Mouse (Mus musculus): ENCODE data around the gene Pgap1.
A peak's percentile ranks its signal among the peaks of the same experiment; 100 is the strongest.

The Pgap1 gene

DNA sequence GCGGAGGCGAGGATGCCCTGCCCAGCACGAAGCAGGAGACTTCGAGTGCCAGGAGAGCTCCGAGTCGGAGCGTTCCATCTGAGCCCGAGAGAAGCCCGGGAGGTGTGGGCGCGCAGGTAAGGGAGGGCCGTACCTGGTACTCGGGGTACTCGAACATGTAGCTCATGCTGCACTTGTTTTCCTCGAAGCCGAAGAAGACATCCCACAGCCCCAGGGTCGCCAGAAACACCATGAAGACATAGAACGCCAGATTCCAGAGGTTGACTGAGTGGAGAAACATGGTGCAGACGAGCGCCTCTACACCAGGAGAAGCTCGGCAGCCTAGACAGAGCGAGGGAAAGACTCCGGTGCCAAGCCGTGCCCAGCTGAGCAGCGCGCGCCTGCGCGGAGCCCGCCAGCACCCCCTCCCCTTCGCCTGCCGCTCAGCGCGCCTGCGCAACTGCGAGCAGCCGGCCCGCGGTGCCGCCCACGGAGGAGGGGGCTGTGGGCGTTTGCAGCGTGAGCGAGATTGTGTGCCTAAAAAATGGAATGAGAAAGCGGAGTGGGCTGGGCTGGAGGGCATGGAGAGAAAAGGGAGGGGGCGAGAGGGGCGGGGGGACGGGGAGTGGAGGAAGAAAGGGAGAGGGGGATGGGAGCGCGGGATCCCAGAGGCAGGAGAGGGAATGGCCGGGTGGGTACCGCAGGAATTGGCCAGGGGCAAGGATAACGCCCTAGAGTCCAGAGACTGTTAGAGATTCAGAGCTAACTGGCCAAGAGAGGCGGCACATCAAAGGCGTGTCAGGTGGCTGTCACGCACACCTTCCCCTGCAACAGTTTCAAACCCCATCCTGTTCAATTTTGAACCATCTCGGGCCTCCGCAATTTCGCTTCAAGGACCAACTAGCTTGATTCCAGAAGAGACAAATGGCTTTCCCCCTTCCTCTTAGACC lies at the start of gene Pgap1:
Gene Pgap1, minus strand, starts transcription at position 384 of the 929 bp plus-strand sequence.
- DNase-seq (ENCODE audit: low read depth in 1 of 2, low spot score in 2 of 2), result peak; percentile 11 to 60

GRCm38 (mm10) chr1:54606936-54607335 lies 49.5 kb upstream of the Pgap1 start:
- no peak for DNase-seq (ENCODE audit: low read depth in 1 of 2, low spot score in 2 of 2)

GRCm38 (mm10) chr1:54601692-54602091 lies 44.2 kb upstream of the Pgap1 start:
- DNase-seq (ENCODE audit: low read depth in 1 of 2, low spot score in 2 of 2), result no peak

GRCm38 (mm10) chr1:54600275-54600674 lies 42.8 kb upstream of the Pgap1 start:
- DNase-seq (ENCODE audit: low read depth in 1 of 2, low spot score in 2 of 2), result no peak

DNA sequence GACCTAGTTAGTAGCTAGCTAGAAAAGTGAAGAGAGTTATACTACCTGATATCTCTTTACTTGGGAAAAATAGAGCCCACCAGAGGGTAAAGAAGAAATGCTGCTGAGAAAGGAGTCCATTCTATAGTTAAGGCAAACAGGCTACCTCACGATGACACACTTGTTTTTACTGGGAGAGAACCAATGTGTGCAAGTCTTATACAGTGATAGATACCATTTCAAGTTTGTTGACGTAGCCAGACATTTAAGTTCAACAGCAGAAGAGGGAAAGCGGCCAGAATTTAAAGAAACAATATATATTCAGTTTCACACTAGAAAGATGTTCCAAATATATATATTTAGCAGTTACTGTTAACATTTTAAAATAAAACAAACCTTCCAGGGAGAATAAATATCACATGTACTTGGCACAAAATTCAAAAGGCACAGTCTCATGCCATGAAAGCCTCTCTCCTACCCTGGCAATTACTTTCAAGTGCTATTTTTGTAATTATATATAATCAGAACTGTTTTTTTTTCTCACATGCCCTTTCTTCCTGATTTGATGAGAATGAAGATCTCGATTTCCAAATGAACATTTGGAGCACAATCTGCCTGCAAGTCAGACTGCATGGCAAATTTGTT lies 40.2 kb upstream of the Pgap1 start:
- no peak for DNase-seq (ENCODE audit: low read depth in 1 of 2, low spot score in 2 of 2)

- DNase-seq (ENCODE audit: low read depth in 1 of 2, low spot score in 2 of 2), result no peak
Observed at GRCm38 (mm10) chr1:54596151-54596550, 38.7 kb upstream of the Pgap1 start.

- no peak for DNase-seq (ENCODE audit: low read depth in 1 of 2, low spot score in 2 of 2)
Observed at GRCm38 (mm10) chr1:54587076-54587475, 29.6 kb upstream of the Pgap1 start.

GRCm38 (mm10) chr1:54585971-54586555 lies 28.6 kb upstream of the Pgap1 start:
- no peak for DNase-seq (ENCODE audit: low read depth in 1 of 2, low spot score in 2 of 2)

GRCm38 (mm10) chr1:54585278-54585846 lies 27.9 kb upstream of the Pgap1 start:
- peak in 1 of 2 experiments; percentile 8 for DNase-seq (ENCODE audit: low read depth in 1 of 2, low spot score in 2 of 2)

DNA sequence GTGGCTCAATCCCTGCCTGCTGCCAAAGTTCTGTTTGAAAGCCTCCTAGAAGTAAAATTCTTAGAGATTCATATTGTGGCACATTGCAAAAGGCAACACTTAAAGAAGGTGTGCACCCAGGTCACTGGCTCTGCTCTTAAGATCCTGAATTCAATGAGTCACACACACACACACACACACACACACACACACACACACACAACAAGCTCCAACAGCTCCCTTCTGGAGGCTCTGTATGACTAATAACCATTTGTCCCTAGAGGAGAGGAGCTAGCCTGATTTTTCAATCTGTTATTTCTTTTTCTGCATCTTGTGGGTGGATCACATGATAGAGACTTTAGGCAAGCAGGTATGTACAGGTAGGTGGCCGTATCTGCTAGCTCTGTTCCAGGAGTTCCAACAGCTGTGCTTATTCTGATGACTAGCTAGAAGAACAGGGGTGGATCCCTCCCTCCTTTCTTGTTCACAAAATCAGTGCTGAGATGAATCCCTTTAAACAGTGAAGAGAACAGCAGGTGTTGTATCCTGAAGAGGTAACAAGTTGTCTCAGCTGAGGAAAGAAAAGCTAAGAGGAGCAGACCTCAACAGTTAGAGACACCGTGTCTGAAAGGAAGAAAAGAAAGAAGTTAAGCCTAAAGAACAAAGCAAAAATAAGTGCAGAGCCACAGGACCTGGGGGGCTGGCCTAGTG lies 27.2 kb upstream of the Pgap1 start:
- no peak for DNase-seq (ENCODE audit: low read depth in 1 of 2, low spot score in 2 of 2)

- no peak for DNase-seq (ENCODE audit: low read depth in 1 of 2, low spot score in 2 of 2)
Observed at GRCm38 (mm10) chr1:54578358-54579184, 21.1 kb upstream of the Pgap1 start.

DNA sequence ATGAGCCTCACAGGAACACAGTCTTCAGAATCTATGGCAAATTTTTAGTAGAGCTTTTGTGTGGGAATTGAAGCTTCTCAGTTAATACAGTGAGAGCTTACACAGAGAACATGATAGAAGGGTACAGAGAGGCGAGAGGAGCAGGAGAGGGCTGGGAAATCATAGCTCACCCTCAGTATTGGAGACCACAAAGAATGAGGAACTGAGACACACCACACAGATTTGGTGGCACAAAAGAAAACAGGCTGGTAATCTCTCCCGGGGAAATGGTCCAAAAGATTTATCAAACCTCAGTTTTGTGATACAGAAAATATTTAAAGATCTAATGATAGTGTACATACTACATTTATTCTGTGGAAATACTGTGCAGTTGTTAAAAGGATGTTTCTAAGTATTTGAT lies 11.6 kb upstream of the Pgap1 start:
- DNase-seq (ENCODE audit: low read depth in 1 of 2, low spot score in 2 of 2), result no peak

- DNase-seq (ENCODE audit: low read depth in 1 of 2, low spot score in 2 of 2), result peak; percentile 22 to 27
Observed at GRCm38 (mm10) chr1:54563923-54564322, 6.4 kb upstream of the Pgap1 start.

DNA sequence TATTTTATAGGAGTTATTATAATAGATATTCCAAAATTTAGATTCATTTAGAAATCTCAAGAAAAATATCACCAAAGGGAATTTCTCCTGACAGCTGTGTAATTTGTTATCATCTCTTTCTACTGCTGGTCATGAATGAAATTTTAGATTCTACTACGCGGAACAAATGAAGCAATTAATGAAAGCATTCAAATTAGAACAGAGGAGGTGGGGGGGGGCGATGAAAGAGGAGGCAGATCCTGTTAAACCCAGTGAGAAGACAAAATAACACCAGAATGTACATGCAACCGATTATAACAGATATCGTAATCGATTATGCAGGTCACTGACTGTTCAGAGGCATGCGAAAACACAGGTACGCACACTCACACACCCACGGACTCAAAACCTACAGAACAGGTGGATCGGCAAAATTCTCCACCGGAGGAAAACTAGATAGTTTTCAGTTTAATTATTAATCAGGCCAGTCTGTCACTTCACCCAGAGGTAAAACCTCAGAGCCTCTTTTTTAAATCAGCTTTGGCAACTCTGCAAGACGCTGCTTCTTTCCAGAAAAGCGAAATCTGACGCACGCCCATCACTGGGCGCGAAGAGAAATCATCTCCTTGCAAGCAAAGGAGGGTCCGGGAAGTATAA lies 780 bp downstream of the Pgap1 start:
- no peak for DNase-seq (ENCODE audit: low read depth in 1 of 2, low spot score in 2 of 2)

DNA sequence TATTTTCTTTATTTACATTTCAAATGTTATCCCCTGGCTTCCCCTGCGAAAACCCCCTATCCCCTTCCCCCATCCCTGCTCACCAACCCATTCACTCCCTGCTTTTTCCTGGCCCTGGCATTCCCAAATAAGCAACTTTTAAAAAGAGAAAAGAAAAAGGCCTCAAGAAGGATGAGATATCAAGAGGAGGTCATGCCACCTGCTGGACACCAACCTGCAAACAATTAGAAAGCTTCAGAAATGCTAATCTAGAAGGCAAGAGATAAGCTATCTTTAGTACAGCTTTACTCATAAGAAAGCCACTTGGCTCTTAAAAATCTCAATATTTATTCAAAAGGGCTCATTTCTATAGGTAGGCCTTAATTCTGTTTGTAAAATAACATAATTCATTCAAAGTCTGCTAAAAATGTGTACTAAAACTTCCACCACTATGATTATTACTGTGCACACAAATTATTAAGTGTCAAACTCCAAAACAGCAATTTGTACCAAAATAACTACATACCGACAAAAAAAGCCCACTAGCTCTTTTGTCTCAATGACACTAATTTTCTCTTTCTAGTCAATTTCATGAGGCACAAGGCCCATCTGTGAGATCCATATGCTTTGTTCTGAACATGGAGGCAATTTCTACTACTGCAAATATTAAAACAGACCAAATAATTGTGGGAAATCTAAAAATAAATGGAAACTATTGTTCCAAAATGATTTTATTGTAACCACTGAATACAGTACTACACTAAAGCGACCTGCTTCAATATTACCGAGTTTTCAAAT lies 1.9 kb downstream of the Pgap1 start:
- no peak for DNase-seq (ENCODE audit: low read depth in 1 of 2, low spot score in 2 of 2)

DNA sequence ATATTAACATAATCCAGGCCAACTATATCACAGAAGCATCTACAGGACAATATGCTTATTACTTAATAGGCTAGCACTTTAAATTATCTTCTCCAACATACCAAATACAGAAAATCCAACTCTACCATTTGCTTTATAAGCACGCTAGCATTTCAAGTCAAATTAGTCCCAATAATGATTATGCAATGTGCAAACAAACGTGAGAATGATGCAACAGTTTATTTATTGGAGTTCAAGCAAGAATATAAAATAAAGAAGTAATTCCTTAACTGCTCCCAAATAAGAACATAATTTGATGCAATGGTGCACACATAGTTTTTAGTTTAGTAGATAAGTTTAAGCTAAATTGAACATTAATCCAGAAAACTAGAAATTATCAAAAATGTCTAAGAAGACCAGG lies 4.9 kb downstream of the Pgap1 start:
- no peak for DNase-seq (ENCODE audit: low read depth in 1 of 2, low spot score in 2 of 2)

GRCm38 (mm10) chr1:54545200-54545599 lies 12.3 kb downstream of the Pgap1 start:
- no peak for DNase-seq (ENCODE audit: low read depth in 1 of 2, low spot score in 2 of 2)

DNA sequence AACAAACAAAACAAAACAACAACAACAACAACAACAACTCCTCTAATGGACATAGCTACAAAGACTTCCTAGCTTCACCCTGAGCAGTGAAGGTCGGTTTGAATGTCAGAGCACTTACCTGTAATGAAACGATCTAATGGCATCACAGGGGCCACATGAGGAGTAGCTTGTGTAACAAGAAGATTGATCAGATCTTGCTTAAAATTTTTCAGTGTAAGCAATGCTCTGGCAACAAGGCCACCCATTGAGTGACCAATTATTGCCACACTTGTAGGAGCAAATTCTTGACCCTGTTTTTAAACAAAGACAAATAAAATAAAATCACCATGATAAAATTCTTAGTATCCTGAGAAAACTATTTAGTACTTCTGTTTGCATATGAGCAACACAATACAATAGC lies 14.6 kb downstream of the Pgap1 start:
- no peak for DNase-seq (ENCODE audit: low read depth in 1 of 2, low spot score in 2 of 2)

GRCm38 (mm10) chr1:54531170-54531569 lies 26.3 kb downstream of the Pgap1 start:
- DNase-seq (ENCODE audit: low read depth in 1 of 2, low spot score in 2 of 2), result no peak
